Mouse (Mus musculus): Measurements from ENCODE around the gene Rex1bd. TPM values are rescaled to one million over a fixed set of nuclear protein-coding genes. Genes with fewer than 3 reads are reported as not detected.
"Not testable (repeated sequence)": the region's sequence is repeated elsewhere in the genome, so short reads cannot be mapped to it uniquely, and the experiment has no call there.

Gene Rex1bd
- polyA plus RNA-seq, 1 experiment from 2014 or later = 134 TPM

DNA sequence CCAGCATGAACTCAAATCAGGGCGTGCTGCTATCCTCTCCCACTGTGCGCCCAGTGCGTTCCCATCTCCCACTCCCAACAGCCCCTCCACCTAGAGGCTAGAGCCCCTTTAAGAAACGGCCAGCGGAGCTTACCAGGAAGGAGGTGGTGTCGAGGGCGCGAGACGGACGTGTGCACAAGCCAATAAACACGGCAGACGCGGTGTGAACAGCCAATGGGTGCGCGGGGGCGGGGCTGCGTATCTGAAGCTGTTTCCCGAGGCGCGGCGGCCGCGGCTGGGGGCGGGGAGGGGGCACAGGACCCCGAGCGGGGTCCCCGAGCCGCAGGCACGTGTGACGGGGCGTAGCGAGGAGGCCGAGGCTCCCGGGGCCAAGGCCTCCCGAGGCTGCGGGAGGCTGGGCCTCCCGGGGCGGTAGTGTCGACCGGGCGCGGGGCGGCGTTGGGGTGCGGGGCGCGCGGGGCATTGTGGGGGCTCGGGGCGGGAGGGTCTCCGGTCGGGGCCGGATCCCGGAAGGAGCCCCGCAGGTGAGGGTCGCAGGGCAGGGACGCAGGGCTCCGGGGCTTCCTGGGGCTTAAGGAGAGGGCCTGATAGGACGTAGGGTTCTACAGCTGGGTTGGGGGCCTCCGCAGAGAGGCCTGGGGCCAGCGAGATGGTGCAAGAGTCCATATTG lies 21.1 kb upstream of the Rex1bd start, which contains the start of the genes Fkbp8 and Kxd1:
Gene Fkbp8, plus strand, starts transcription at position 213 of the 670 bp plus-strand sequence.
Gene Kxd1, minus strand, starts transcription at position 445 of the 670 bp plus-strand sequence.
- peak within 1 kb of the TSS; percentile 93 for H3K9ac ChIP-seq (replicated peaks)
- H3K4me1 ChIP-seq = peaks cover 27% of the 10 kb centered on the region
- peak; percentile 94 for ATAC-seq (ENCODE audit: low FRiP score, low read depth)
- H3K9me3 ChIP-seq = no peaks in the 10 kb centered on the region
- peak within 1 kb of the TSS; percentile 65 for H3K4me2 ChIP-seq (replicated peaks)
- H3K27ac ChIP-seq (replicated peaks) = peak within 1 kb of the TSS; percentile 91
- WGBS = under 1% methylated on average over 41 of the region's 61 CpGs
- H3K36me3 ChIP-seq = peaks cover 32% of the 10 kb centered on the region
- H3K27me3 ChIP-seq = no peaks in the 10 kb centered on the region
- H3K4me3 ChIP-seq = peak within 1 kb of the TSS; percentile 84

DNA sequence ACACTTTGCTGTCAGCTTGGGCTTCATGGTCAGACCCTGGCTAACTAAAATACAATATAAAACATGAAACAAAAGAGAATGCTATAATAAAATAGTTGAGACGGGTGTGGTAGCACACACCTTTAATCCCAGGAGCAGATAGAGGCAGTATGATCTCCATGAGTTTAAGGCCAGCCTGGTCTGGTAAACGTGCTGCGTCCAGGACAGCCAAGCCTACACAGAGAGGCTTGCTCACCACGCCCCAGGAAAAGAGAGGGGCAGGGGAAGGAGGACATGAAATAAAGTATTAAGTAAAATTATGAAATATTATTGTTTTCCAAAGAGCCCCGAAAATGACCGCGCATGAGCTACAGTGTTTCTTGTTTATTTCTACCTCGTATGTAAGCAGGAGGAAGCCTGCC lies 20.6 kb upstream of the Rex1bd start:
- H3K27ac ChIP-seq (replicated peaks) = peak overlapping the region; percentile 91; the same call in 1 of the 2 replicates
- peak overlapping the region; percentile 93 for H3K9ac ChIP-seq (replicated peaks)
- H3K9me3 ChIP-seq = no peaks in the 10 kb centered on the region
- no peaks in the 10 kb centered on the region for H3K27me3 ChIP-seq
- peaks cover 27% of the 10 kb centered on the region for H3K36me3 ChIP-seq
- WGBS = 5% methylated on average over 8 of the region's 8 CpGs
- H3K4me1 ChIP-seq = peaks cover 31% of the 10 kb centered on the region
- H3K4me3 ChIP-seq = peak overlapping the region; percentile 84
- ATAC-seq (ENCODE audit: low FRiP score, low read depth) = no peak
- peak overlapping the region; percentile 65 for H3K4me2 ChIP-seq (replicated peaks)

DNA sequence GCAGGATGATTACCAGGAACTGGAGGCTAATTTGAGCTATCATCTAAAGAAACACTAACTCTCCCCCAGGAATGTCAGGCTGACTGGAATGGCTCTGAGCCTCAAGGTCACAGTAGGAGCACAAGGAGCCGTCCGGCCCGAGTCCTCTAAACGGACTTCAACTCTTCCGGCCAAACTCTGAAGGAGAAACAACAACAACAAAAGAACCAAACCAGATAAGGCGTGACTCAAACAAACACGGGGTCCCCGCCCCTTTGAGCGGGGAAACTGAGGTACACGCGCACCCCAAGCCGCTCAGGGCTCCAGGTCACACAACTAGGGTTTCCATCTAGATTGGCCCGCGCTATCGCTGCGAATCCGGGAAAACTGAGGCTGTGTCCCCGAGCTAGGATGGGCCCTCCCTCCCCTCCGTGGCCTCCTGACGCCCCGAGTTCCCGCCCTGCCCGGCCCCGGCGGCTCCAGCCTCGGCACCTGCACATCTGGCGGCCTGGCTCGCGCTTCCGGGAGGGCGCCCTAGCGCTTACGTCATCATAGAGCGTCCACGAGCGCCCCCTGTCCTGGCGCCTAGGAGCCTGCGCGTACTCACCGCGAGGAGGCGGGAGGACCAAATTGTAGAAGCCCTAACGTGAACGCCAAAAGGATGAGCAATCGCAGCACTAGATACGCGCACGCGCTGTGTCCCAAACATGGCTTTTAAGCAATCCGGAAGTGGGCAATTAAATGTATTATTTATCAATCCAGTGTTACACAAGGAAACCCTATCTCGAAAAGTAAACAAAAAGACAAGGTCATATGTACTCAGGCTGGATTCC lies 16.2 kb upstream of the Rex1bd start:
- peak; percentile 83 for ATAC-seq (ENCODE audit: low FRiP score, low read depth)
- H3K9me3 ChIP-seq = no peaks in the 10 kb centered on the region
- H3K4me2 ChIP-seq (replicated peaks) = peak overlapping the region; percentile 67
- peak overlapping the region; percentile 78 for H3K4me3 ChIP-seq
- peaks cover 18% of the 10 kb centered on the region for H3K36me3 ChIP-seq
- H3K27ac ChIP-seq (replicated peaks) = peak overlapping the region; percentile 83
- H3K9ac ChIP-seq (replicated peaks) = peak overlapping the region; percentile 87
- under 1% methylated on average over 51 of the region's 51 CpGs for WGBS
- H3K27me3 ChIP-seq = no peaks in the 10 kb centered on the region
- peaks cover 21% of the 10 kb centered on the region for H3K4me1 ChIP-seq

DNA sequence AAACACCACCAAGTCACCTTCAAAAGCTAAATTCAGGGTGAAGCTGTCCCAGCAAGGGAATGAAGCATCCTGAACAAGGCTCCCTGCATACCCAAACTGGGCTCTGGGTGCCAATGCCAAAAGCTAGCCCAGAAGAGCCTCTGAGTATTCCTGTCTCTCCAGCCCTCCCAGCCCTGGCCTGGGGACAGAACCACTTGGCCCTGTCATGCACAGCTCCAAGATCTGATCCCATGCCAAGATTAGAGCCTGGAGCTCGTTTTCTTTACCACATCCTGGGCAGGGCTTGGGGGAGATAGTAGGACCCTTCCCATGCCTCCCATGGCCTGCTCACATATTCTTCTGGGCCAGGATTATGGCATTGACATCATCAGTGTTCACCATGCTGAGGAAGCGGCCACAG lies 13.1 kb upstream of the Rex1bd start:
- no peaks in the 10 kb centered on the region for H3K9me3 ChIP-seq
- no peak for ATAC-seq (ENCODE audit: low FRiP score, low read depth)
- WGBS = 76% methylated on average over 2 of the region's 2 CpGs

DNA sequence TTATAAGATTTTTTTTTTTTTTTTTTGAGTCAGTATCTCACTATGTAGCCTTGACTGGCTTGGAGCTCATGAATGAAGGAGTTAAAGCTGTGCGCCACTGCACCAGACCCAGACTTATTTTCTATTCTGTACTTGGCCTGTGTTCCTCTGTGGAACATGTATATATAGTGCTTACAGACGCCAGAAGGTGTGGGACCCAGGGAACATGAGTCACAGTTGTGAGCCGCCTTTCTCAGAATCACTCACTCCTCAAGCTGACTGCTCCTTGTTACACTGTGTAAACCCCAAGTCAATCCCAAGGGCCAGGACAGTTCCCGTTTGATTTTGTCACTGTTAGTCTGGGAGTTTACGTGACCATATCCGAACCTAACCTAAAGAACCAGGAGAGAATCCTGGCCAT lies 12.5 kb upstream of the Rex1bd start:
- no peak overlapping the region for H3K9ac ChIP-seq (replicated peaks)
- no peak overlapping the region for H3K4me2 ChIP-seq (replicated peaks)
- H3K27me3 ChIP-seq = no peaks in the 10 kb centered on the region
- peaks cover 33% of the 10 kb centered on the region for H3K36me3 ChIP-seq
- WGBS = 94% methylated on average over 6 of the region's 6 CpGs
- H3K4me3 ChIP-seq = no peak overlapping the region
- H3K4me1 ChIP-seq = peaks cover 12% of the 10 kb centered on the region
- no peak overlapping the region for H3K27ac ChIP-seq (replicated peaks)
- H3K9me3 ChIP-seq = no peaks in the 10 kb centered on the region
- ATAC-seq (ENCODE audit: low FRiP score, low read depth) = no peak

More for the DNA sequence above, 13.1 kb upstream of the Rex1bd start:
- Histone ChIP-seq H3K36me3 (peaks cover 29% of the 10 kb centered on the region), H3K27ac (replicated peaks) (no peak overlapping the region), H3K4me3 (no peak overlapping the region), H3K4me1 (peaks cover 12% of the 10 kb centered on the region), H3K27me3 (no peaks in the 10 kb centered on the region), H3K4me2 (replicated peaks) (no peak overlapping the region), H3K9ac (replicated peaks) (no peak overlapping the region)

DNA sequence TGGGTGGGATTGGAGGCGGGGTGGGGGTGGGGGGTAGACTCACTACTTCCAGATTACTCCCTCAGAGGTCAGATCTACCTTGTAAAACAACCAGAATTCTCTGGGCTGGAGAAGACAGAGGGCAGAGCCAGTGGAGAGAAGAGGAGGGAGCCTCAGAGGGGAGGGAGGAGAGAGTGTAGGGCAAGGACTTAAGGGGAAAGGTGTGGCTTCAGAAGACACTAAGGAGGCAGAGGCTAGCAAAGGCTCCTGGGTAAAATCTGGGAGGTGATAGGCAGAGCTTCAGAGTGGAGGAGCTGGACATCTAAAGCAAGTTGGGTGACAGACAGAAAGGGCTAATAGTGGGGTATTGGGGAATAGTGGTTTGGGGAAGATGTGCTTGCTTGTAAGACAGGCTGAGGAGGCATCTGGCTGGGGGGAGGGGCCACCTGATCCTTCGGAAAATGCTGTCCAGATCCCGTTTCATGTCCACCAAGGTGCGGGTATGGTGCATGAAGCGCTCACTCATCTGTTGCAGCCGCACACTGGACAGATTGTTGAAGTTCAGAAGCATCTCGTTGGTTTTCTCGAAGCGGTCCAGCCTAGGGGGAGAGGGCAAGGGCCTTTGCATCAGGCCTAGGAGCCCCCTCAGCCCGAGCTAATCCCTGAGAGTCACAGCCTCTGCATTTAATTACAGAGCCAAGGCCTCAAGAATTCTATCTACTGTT lies 11.5 kb upstream of the Rex1bd start:
- WGBS = 66% methylated on average over 10 of the region's 10 CpGs
- Histone ChIP-seq H3K4me3 (no peak overlapping the region), H3K36me3 (peaks cover 40% of the 10 kb centered on the region), H3K4me1 (peaks cover 9% of the 10 kb centered on the region), H3K9me3 (no peaks in the 10 kb centered on the region), H3K27me3 (no peaks in the 10 kb centered on the region), H3K27ac (replicated peaks) (no peak overlapping the region), H3K4me2 (replicated peaks) (no peak overlapping the region), H3K9ac (replicated peaks) (no peak overlapping the region)
- ATAC-seq (ENCODE audit: low FRiP score, low read depth) = no peak

DNA sequence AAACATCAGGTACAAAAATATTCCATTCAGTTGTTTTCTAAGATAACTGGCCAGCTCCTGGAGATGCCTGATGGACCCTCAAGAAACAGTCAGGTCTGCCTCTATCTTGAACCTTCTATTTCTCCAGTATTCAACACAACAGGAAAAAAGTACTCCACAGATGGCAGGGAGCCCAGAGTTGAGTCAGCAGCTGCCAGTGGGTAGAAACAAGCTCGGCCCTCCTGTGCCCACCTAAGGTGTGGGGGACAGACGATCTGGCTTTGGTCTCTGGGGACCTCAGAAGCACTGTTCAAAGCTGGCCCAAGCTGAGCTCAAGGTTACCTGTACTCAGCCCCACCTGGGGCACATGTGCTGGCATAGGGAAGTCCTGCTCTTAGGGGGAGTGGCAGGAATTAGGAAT lies 6.9 kb upstream of the Rex1bd start:
- Histone ChIP-seq H3K9me3 (no peaks in the 10 kb centered on the region), H3K4me1 (peaks cover 18% of the 10 kb centered on the region), H3K4me2 (replicated peaks) (no peak overlapping the region), H3K4me3 (no peak overlapping the region), H3K9ac (replicated peaks) (no peak overlapping the region), H3K36me3 (peaks cover 45% of the 10 kb centered on the region), H3K27me3 (no peaks in the 10 kb centered on the region), H3K27ac (replicated peaks) (no peak overlapping the region)
- no peak for ATAC-seq (ENCODE audit: low FRiP score, low read depth)
- WGBS = 83% methylated on average over 2 of the region's 2 CpGs

DNA sequence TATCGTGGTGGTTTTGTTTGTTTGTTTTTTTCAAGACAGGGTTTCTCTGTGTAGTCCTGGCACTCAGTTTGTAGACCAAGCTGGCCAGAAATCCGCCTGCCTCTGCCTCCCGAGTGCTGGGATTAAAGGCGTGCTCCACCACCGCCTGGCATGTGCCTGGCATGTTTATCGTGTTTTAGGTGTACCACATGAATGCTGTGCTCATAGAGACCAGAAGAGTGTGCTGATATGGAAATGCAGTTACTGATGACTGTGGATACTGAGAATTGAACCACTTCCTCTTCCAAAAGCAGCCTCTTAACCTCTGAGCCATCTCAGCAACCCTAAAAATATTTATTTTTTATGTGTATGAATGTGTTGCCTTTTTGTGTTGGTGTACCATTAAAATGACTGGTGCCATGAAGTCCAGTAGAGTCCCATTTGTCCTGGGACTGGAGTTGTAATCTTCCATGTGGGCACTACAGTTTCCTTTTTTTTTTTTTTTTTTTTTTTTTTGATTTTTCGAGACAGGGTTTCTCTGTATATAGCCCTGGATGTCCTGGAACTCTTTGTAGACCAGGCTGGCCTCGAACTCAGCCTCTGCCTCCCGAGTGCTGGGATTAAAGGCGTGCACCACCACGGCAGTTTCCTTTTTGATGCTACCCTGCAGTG lies 5.8 kb upstream of the Rex1bd start:
- no peaks in the 10 kb centered on the region for H3K27me3 ChIP-seq
- peaks cover 50% of the 10 kb centered on the region for H3K36me3 ChIP-seq
- peaks cover 19% of the 10 kb centered on the region for H3K4me1 ChIP-seq
- H3K27ac ChIP-seq (replicated peaks) = no peak overlapping the region
- 95% methylated on average over 11 of the region's 11 CpGs for WGBS
- no peaks in the 10 kb centered on the region for H3K9me3 ChIP-seq
- no peak overlapping the region for H3K9ac ChIP-seq (replicated peaks)
- no peak overlapping the region for H3K4me2 ChIP-seq (replicated peaks)
- no peak overlapping the region for H3K4me3 ChIP-seq
- ATAC-seq (ENCODE audit: low FRiP score, low read depth) = no peak

DNA sequence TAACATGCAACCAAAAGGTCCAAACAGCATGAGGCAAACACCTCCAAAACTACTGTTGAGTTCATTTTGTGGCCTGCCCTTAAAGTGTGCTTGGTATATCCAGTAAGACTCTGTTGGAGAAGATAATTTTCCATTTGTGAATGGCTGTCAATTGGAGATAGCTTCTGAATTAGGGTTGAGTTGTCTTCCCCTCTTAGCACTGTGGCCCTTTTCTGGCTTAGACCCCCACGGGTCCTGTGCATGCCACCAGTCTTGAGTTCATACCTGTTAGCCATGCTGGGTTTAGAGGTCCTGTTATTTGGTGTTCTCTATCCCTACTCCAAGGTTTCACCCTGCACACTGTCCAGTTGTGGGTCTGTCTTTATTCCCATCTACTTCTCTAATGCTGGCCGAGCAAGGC lies 5.2 kb upstream of the Rex1bd start:
- Histone ChIP-seq H3K4me3 (no peak overlapping the region), H3K27me3 (no peaks in the 10 kb centered on the region), H3K9ac (replicated peaks) (no peak overlapping the region), H3K4me2 (replicated peaks) (peak overlapping the region; percentile 99; the same call in 1 of the 2 replicates), H3K36me3 (peaks cover 56% of the 10 kb centered on the region), H3K9me3 (no peaks in the 10 kb centered on the region), H3K4me1 (peaks cover 22% of the 10 kb centered on the region), H3K27ac (replicated peaks) (no peak overlapping the region)
- no peak for ATAC-seq (ENCODE audit: low FRiP score, low read depth)
- 91% methylated on average over 2 of the region's 2 CpGs for WGBS

DNA sequence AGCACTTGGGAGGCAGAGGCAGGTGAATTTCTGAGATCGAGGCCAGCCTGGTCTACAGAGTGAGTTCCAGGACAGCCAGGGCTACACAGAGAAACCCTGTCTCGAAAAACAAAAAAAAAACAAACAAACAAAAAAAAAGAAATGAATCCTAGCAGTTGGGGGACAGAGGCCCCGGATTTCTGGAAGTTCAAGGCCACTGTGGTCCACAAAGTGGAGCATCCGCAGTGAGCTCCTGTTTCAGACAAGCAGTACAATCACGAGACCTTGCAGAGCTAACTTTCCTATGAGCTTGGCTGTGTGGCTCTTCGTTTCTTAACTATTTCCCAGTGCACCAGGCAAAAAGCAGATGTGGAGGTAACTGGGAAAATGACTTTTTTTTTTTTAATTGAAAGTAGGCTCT lies 4.6 kb upstream of the Rex1bd start:
- not testable (repeated sequence) for ATAC-seq (ENCODE audit: low FRiP score, low read depth); H3K27me3 ChIP-seq; H3K9me3 ChIP-seq
- H3K9ac ChIP-seq (replicated peaks) = peak overlapping the region; percentile 98
- peak overlapping the region; percentile 95 for H3K27ac ChIP-seq (replicated peaks)
- peak overlapping the region; percentile 99 for H3K4me2 ChIP-seq (replicated peaks)
- peaks cover 24% of the 10 kb centered on the region for H3K4me1 ChIP-seq
- peaks cover 51% of the 10 kb centered on the region for H3K36me3 ChIP-seq
- WGBS = 89% methylated on average over 6 of the region's 6 CpGs
- peak overlapping the region; percentile 97 for H3K4me3 ChIP-seq

DNA sequence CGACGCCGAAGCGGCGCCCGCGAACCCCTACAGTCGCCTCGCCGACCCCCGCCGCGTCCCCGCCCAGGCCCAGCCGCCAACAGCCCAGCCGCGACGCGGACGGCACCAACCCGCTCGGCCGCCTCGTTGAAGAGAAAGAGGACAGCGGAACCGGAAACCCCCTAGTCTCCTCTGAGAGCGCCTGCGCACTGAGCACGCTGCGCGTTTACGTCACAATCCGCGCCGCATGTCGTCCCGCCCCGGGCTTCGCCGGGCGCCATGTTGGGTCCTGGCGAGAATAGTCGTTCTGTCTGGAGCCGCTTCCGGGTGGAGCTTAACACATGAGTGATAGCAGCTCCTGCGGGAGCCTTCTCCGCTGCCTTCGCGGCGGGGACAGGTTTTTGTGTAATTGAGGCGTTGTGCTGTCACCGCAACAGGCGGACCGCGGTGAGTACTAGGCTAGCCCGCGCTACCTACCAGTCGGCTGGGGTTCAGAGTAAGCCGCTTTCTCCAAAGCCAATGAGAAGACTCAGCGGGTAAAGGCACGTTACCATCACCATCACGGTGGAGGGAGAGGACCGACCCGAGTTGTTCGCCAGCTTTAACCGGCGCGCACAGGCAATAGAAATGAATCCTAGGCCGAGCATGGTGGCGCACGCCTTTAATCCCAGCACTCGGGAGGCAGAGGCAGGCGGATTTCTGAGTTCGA lies 3.8 kb upstream of the Rex1bd start, which contains the start of gene Uba52:
Gene Uba52, minus strand, starts transcription at position 574 of the 688 bp plus-strand sequence.
- H3K4me2 ChIP-seq (replicated peaks) = peak within 1 kb of the TSS; percentile 99
- peak within 1 kb of the TSS; percentile 95 for H3K27ac ChIP-seq (replicated peaks)
- peak; percentile 83 for ATAC-seq (ENCODE audit: low FRiP score, low read depth)
- WGBS = 1% methylated on average over 74 of the region's 74 CpGs
- H3K27me3 ChIP-seq = no peaks in the 10 kb centered on the region
- H3K4me1 ChIP-seq = peaks cover 31% of the 10 kb centered on the region
- no peaks in the 10 kb centered on the region for H3K9me3 ChIP-seq
- peaks cover 48% of the 10 kb centered on the region for H3K36me3 ChIP-seq
- H3K4me3 ChIP-seq = peak within 1 kb of the TSS; percentile 97
- H3K9ac ChIP-seq (replicated peaks) = peak within 1 kb of the TSS; percentile 98

All from midbrain, embryonic 12.5 days (tissue).